Mouse (Mus musculus): Measurements from ENCODE around the gene Napsa.

The Napsa gene

DNA sequence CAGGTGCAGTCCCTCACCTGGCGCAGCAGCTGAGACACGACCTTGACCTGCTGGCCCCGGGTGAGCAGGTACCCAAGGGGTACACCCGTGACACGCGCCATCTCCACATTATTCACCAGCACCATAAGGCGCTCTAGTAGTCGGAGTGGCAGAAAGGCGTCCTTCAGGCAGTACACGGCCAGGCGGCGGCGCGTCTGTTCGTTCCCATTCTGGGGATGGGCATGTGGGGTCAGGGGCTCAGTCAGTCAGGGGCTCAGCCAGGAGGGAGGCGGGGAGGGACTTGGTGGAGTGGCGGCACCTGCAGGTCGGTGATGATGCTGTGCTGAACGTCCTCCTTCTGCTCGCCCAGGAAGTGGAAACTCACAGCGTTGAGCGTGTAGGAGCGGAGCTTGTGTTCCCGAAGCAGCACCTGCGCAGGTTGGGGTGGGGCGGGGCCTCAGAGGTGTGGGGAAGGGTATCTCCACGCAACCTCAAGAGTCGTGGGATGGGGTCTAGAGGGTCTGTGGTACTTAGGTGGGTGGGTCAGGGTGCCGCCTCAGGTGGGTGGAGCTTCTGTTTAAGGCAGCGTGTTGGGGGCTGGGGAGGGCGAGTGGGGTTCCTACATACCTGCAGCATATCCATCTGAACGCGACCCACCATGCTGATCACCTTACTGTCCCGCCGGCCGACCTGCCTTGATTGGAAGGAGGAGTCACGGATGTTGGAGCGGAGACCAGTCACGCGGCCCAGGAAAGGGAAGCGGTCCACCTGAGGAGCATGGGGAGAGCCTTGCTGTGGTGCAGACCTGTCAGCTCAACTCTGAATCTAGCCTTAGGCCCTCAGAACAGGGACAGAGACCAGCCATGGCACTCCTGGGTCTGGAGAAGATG lies 33.2 kb upstream of the Napsa start:
- DNase-seq (ENCODE audit: low spot score), result no peak

DNA sequence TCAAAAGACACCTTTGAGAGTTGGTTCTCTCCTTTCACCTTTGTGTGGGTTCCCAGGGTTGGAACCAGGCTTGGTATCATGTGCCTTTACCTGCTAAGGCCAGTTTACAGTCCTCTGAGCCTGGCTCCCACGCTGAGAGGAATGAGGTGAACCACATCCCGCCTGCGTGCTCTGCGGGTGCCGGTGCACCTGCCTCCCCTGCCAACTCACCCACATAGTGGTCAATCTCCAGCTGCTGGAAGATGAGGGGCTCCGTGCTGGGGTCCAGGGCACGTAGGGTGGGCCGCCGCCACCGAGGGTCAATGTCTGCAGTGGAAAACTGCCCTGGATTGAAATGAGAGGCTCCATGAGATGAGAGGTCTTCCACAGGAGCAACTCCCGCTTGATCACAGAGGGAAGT lies 29.6 kb upstream of the Napsa start:
- DNase-seq (ENCODE audit: low spot score), result no peak

DNA sequence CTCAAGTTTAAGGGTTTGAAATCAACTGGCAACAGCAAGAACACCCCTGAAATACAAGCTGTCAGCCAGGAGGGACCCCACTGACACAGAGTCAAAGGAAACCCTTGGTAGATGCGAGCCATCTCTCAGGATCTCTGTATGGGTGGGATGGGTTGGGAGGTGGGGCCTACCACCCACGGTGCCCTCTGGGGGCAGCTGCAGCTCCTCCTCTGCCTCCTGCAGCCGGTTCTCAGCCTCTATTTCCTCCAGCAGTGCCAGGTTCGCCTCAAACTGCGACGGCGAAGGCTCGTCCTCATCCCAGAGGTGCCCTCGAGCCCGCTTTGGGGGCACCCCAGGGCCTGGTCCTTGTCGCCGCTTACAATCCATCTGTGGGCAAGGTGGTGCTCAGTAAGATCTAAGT lies 29.1 kb upstream of the Napsa start:
- no peak for DNase-seq (ENCODE audit: low spot score)

DNA sequence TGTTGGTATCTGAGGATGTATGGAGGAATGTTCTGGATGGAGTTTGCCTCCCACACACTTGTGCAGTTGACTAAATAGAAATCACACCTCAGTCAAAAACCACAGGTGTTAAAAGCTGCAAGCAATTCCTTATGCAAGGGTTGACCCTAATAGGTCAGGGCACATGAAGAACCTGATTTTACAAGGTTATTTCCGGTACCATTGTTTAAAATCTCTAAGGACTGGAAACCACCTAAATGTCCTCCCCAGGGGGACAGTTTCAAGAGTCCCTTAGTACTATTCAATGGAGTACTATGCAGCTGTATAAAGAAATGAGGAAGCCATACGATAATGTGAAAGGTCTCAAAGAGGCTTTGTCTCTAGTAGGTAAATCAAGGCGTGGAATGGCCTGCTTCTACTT lies 25.9 kb upstream of the Napsa start:
- no peak for DNase-seq (ENCODE audit: low spot score)

DNA sequence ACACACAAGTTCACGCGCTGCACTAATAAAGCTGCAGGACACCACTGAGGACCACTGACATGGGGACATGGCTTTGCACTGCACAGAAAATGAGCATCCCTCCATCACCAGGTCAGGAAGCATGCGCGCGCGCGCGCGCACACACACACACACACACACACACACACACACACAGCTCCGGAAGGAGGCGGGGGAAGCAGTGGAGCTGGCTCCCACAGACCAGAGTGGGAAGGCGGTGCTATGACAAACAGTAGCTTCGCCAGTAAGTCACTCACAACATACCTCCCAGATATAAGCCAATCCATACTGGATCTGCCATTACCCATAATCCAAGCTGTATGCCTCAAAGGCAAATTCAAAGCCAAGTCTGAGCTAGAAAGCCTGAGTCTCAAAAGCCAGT lies 25.1 kb upstream of the Napsa start:
- no peak for DNase-seq (ENCODE audit: low spot score)

DNA sequence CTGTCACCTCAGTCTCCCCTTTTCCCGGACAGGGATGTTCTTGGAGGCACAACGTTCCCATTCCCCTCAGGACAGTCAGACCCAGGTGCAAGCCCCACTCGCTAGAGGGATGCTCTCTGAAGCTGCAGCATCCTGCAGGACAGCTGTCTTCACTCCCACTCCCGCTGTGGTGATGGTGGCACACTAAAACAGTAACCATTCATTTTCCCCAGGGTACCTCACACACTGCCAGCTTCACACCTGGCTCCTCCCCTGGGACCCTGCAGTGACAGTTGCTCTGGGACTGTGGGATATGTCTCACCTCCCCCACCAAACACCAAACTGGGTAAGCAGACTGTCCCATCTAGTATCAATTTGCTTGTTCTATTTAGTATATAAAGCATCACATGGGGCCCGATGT lies 24.5 kb upstream of the Napsa start:
- DNase-seq (ENCODE audit: low spot score), result no peak

DNA sequence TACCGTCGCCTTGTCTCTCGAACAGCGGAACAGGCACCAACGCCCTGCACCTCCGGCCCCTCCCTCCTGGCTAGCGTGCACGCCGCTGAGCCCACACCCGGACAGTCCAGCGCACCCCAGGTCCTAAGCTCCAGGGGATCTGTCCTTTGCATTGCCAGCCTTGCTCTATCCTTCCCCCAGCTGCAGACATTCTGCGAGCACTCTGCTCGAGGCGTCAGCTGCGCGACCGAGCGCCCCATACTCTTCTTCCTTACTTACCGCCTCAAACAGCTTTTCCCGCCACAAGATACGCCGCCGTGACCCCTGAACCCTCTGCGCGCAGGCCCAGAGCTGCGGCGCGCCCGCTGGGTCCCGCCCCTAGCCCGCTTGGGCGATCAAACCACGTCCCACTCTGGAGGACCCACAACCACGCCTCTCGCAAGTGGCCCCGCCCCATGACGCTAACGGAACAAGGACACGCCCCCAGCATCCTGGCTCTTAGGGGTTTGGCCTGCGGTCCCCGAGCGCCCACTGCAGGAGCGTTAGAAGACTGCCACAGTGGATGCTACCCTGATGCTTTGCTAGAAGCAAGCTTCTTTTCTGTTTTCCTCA lies 23.6 kb upstream of the Napsa start, which contains the start of gene Pold1:
TSS of gene Pold1 (minus strand) at position 353 of the 591 bp plus-strand sequence.
- DNase-seq (ENCODE audit: low spot score), result peak; percentile 98

DNA sequence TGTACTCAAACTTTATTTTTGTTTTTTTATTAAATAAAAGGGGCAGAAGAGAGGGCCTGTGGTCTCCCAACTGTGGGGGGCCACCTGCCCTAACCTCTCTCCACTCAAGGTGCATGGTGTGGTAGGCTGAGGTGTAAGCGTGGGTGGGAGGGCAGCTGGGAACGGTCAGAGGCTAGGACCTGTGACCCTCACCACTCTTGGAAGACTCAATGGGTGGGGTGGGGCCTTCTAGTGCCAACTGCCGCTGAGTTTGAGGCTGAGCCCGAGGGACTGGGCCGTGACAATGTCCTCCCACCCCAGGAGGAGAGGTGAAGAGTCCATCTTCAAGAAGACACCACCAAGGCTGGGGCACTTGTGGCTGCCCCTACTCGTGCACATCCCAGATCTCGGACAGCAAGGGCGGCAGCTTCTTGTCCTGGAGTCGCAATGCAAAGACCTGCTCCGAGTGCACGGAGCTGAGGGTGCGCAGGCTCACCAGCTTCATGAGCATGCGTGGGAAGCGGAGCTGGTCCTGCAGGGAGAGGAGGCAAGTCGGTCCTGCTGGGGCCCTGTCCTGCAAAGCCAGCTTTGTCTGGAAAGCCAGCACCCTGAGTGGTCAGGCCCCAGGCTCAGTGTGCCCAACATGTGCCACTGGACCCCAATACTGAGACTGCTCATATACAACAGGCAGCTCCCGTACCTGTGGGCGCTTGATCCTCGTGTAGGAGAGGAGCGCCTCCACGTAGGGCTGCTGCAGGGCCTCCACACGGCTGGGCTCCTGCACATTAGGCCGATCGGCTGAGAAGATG lies 22.4 kb upstream of the Napsa start:
- DNase-seq (ENCODE audit: low spot score), result no peak

DNA sequence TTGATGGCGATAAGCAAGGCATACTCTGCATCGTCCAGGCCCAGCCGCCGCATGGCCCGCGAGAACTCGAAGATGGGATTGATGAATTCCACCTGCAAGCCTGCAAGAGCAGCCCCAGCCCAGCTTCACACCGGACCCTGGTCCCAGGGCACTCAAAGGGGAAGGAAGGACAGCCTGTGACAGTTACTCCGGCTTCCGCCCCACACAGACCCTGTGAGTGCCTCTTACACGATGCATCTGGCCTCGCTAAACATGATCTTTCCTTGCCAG lies 21.8 kb upstream of the Napsa start:
- no peak for DNase-seq (ENCODE audit: low spot score)

DNA sequence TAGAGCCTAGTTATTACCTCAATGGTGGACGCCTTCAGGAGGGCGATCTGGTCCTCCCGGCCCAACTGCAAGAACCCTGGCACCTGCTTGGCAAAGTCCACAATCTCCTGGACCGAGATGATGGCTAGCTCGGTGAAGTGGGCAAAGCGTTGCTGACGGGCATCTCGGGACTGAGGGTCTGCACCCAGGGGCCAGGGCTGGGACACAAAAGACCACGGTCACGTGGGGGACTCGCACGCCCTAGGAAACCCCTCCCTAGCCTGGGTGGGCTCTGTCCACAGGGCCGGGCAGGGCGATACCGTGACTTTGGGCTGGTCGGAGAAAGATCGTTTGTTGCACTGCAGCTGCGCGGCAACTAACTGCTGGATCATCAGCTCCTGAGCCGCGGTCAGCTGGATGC lies 20.9 kb upstream of the Napsa start:
- DNase-seq (ENCODE audit: low spot score), result no peak

DNA sequence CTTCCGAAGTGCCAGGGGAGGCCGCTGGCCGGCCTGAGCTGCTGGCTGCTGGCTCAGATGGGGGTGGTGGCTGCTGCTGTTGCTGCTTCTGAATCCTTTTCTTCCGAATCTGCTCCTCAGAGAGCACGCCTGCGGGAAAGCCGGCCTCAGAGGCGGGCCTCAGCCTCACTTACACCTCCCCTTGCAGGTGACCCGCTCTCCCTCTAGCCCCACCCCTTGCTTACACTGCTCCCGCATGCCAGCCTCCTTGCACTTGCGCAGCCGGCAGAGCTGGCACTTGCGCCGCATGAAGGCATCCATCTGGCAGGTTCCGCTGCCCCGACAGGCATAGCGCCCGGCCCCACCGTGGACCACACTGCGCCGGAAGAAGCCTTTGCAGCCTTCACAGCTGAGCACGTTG lies 20.4 kb upstream of the Napsa start:
- no peak for DNase-seq (ENCODE audit: low spot score)

DNA sequence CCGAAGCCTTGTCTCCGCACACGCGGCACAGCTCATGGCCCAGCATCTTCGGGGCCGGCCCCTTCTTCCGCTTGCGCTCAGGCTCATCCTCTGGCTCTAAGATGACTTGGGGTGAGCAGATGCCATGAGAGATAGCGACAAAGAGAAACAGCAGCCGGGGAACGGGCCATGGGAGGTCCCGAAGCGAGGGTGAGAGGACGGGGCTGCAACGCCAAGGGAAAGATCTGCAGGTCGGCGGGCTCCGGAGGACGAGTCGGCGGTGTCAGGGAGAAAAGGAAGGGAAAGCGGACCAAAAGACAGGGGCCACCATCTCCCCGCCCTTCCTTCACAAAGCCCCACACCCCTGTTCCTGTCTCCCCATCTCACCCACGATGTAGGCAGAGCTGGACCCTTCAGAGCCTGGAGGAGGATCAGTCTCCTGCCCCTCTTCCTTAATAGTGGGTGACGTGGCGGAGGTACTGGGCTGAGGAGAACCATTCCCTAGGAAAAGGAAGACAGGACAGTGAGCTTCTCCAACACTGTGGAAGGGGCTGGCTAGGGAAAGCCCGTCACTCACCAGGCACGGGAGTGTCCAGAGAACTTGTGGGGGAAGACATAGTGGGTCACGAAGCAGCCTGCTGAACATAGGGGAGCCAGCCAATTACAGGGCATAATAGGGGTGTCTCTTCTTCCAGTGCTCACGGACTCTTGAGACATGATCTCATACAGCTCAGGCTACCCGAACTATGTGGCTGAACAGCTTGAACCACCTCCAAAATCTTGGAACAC lies 19.9 kb upstream of the Napsa start:
- no peak for DNase-seq (ENCODE audit: low spot score)

DNA sequence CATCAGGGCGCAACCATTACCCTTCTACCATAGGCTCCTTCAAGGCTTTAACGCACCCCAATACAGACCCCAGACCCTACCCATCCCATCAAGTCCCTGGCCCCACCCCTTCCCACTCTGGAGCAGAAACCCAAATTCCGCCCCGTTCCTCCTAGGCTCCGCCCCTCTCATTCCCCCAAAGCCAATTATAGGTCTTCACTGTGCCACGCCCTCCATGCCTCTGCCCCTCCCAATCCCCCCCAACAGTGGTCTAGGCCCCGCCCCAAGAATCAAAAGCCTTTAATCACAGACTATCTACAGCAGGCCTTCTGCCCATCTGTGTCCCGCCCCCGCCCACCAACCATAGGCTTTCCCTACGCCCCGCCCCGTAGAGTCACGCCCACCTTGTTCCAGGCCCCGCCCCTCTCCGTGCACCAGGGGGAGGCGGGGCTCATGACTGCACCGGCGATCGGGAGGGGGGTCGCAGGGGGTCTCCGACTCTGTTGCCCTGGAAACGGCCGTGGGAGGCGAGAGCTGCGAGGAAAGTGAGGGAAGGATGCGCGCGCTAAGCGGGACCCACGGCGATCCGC lies 18.9 kb upstream of the Napsa start:
- peak; percentile 92 for DNase-seq (ENCODE audit: low spot score)

DNA sequence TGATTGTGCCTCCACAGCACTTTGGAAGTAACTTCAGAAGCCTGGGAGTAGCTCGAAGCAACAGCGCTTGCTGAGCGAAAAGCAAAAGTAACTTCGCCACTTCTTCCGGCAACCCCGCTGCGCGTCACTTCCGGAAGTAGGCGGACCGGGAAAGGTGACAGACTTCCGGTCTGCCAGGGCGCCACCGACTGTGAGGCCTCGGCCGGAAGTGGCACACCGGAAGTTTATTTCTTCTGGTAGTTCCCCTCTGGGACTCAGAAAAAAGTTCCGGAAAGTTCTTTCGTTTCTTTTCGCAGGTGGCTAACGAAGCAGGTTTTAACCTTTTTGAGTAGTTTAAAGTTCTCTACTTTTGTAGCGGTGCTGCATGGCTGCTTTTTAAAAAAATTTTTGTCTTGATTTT lies 18.4 kb upstream of the Napsa start, which contains the start of gene Nr1h2:
TSS of gene Nr1h2 (minus strand) at position 126 of the 400 bp plus-strand sequence.
- peak; percentile 96 for DNase-seq (ENCODE audit: low spot score)

DNA sequence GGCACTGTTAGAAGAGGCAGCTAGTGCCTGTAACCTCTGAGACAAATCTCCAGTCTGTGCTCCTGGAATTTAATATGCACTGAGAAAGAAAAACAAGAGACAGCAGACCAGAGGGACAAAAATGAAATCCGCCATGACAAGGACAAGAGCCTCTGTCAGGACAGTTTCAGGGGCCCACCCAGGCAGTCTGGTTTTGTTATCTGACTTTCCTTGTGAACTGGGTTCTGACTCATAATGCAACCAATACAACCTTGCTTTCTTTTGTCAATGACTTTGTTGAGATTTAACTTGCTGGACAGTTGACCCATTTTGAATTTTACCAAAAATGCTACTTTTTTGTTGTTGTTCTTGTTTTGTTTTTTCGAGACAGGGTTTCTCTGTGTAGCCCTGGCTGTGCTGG lies 14.6 kb upstream of the Napsa start:
- no peak for DNase-seq (ENCODE audit: low spot score)

DNA sequence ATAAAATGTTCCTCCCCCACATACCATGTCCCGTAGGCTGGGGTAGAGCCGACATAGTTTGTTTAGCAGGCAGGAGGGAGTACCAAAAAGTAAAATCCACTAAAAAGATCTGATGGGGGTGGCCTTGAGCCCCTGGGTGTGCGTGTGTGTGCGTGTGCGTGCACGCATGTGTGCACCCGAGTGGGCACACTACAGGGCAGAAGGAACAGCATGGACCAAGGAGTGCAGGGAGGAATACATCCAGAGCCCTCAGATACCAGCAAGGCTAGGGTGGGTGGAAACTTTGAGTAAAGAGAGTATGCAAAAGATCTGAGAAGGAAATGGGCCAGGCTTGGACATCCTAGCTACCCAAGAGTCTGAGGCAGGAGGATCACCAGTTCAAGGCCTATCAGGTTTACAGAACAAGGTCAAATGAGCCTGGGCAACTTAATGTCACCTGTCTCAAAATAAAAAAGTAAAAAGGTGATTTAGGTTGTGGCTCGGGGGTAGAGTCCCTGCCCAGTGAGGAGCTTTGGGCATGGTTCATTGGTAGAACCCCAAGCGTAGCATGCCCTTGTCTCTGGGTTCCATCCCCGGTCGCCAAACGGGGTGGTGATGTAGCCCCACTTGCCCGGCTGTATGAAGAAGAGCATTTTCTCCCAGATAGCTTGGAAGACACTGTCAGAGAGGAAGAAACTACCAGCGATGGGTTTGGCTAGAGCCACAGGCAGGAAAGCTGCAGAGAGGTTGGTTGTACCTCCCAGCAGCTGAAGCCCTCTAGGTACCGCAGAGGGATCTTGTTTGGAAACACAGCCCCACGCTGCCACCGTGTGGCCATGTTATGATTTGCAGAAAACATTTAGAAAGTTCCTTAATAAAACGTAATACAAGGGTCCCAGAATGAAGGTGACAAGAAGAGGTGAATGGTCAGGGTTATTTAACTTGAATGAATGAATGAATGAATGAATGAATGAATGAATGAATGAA lies 11.5 kb upstream of the Napsa start:
- peak; percentile 71 for DNase-seq (ENCODE audit: low spot score)

DNA sequence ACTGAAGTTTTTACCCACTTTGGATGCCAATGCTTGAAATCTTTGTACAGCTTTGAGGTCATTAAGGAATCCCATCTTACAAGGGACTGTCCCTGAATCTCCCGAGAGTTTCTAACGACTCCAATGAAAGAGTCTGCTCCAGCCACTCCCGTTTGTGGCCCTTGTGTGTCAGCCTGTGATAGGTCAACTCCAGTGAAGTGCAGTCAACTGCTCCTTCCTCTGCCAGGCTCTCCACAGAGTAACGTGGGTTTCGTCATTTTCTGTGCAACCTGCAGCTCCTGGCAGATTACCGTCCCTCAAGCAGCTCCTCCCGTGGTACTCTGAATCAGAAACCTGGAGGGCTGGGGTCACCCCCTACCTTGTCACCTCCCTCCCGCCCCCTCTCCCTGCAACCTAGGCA lies 8.9 kb upstream of the Napsa start:
- no peak for DNase-seq (ENCODE audit: low spot score)

DNA sequence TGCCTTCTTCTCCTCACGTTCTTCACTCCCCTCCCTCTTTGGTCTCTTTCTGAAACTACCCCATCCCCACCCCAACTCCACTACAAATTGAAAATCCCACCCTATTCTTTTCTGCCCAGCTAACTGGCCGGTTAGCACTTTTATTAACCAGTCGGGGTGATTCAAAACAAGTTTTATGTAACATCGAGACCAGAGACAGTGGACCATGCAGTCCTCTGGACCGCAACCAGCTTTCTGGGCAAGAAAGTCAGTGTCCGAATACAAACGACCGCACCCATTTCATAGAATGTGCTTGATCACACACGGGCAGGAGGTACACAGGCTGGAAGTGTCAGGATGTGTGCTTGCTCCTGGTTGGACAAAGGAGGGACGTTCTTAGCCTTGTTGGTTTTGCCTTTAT lies 7.7 kb upstream of the Napsa start:
- DNase-seq (ENCODE audit: low spot score), result no peak

DNA sequence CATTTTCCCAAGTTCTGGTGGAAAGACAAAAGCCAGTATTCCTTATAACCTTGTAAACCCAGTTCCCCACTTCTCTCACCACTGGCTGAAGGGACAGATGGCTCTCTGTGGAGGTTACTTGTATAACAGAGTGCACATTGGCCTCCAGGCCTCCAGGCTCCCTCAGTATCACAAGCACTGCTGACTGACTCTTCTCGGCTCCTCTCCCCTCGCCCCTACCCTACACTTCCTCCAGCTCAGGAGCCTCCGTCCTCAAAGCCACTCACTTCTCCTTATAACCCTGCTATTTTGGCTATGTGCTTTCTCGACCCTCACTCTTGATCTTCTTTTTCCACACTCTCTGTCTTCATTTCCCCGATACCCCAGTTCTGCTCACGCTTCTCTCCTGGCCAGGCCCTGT lies 6.8 kb upstream of the Napsa start:
- DNase-seq (ENCODE audit: low spot score), result no peak

DNA sequence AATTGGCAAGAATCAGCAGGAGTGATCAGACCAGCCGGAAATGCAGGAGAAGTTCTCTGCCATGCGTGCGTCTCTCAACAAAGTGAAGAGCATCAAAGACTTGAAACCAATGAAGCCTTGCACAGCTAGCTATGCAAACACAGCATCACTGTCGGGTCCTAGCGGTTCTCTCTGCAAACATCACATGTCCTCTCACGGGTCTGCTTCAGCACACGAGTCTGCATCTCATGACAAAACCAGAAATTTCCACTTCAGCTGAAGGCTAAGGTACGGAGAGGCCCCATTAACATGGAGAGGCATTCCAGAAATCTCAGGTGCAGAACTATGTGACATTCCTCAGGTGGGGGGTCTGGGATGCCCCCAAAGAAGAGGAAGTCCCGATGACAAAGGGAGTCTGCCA lies 3.4 kb upstream of the Napsa start:
- no peak for DNase-seq (ENCODE audit: low spot score)

DNA sequence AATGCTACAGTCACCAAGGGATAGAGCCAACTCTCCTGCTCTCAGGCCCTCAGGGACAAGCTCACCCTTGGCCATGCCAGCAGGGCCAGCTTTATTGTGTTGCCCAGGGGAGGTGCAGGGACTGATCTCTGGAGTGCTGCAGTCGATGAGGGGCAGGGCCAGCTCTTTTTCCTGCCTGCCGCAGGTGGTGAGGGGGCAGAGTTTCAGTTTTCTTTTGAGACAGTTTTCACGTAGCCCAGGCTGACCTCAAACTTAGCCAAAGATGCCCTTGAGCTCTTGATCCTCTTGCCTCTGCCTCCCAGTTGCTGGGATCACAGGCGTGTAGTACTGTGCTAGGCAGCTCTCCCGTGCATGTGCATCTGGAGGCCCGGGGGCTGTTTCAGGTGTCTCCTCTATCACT lies 1.2 kb upstream of the Napsa start:
- no peak for DNase-seq (ENCODE audit: low spot score)
